25 mouse cellular contexts compared by ENCODE assay signal in genomic region chr9:61489147-61489546, GRCm38 (mm10).
DNase-seq lines count a peak whose midpoint lies in the region; ATAC-seq and TF ChIP-seq lines count a peak whose summit lies in the region.
"Had no signal": no experiment of that assay in that cellular context is flagged by ENCODE, and none has a peak within 500 bp of the region (broad histone marks: within the 10 kb centered on the region; RNA-seq: fewer than 3 reads in every experiment).

No protein-coding gene starts in this region.

- no peak overlapping the region for H3K27ac ChIP-seq in midbrain, embryonic 11.5 days (ENCODE audit: low read depth, low read length)
- no peak overlapping the region; the same call in 1 of the 2 replicates for H3K27ac ChIP-seq in midbrain, embryonic 16.5 days (ENCODE audit: low read length)
- H3K27ac ChIP-seq: embryonic facial prominence, embryonic 10.5 days; embryonic facial prominence, embryonic 13.5 days; forebrain, embryonic 13.5 days; gastrocnemius, adult 2 months; hindbrain, embryonic 10.5 days; hindbrain, embryonic 14.5 days; hindbrain, postnatal 0 days had no signal

- ATAC-seq in midbrain, embryonic 11.5 days (ENCODE audit: low FRiP score), result no peak
- peak; percentile 58; the same call in 1 of the 2 replicates for ATAC-seq in midbrain, embryonic 16.5 days
- ATAC-seq: CD4-positive, CD25-positive, alpha-beta regulatory T cell, adult 4 months; forebrain, embryonic 13.5 days; forebrain, postnatal 0 days; hindbrain, postnatal 0 days had no signal

- no peaks in the 10 kb centered on the region; the same call in 1 of the 2 replicates for H3K27me3 ChIP-seq in midbrain, embryonic 11.5 days (ENCODE audit: control insufficient read depth, insufficient read depth, low read length)
- H3K27me3 ChIP-seq in midbrain, embryonic 16.5 days (ENCODE audit: control insufficient read depth, insufficient read depth, low read depth, low read length), result peaks cover 3% of the 10 kb centered on the region; the same call in 1 of the 2 replicates

- H3K4me2 ChIP-seq in midbrain, embryonic 11.5 days, result no peak overlapping the region
- H3K4me2 ChIP-seq in midbrain, embryonic 16.5 days (ENCODE audit: low read length), result no peak overlapping the region
- H3K4me2 ChIP-seq: embryonic facial prominence, embryonic 13.5 days; forebrain, embryonic 13.5 days; heart, embryonic 11.5 days; hindbrain, embryonic 14.5 days had no signal

- H3K36me3 ChIP-seq in midbrain, embryonic 11.5 days (ENCODE audit: control insufficient read depth, insufficient read depth, low read length), result no peaks in the 10 kb centered on the region
- H3K36me3 ChIP-seq in midbrain, embryonic 16.5 days (ENCODE audit: control insufficient read depth, insufficient read depth, low read length), result no peaks in the 10 kb centered on the region
- H3K36me3 ChIP-seq: embryonic facial prominence, embryonic 10.5 days; embryonic facial prominence, embryonic 13.5 days; hindbrain, embryonic 10.5 days had no signal

- TF ChIP-seq POLR2A in brain, embryonic 14.5 days (IDR thresholded peaks at IDR 0.05; ENCODE audit: borderline replicate concordance, extremely low read depth, insufficient read depth, insufficient read length, poor library complexity, severe bottlenecking), result no peak

- no peak overlapping the region for H3K9ac ChIP-seq in midbrain, embryonic 11.5 days (ENCODE audit: low read length)
- no peak overlapping the region for H3K9ac ChIP-seq in midbrain, embryonic 16.5 days (ENCODE audit: low read depth, low read length)
- H3K9ac ChIP-seq: embryonic facial prominence, embryonic 13.5 days; forebrain, embryonic 13.5 days; forebrain, postnatal 0 days; hindbrain, embryonic 14.5 days had no signal

- 6% methylated on average over 9 of the region's 9 CpGs for WGBS in midbrain, embryonic 11.5 days
- 5% methylated on average over 9 of the region's 9 CpGs for WGBS in midbrain, embryonic 16.5 days

- DNase-seq in brain, embryonic 14.5 days (ENCODE audit: low read depth), result peak; percentile 60
- DNase-seq in midbrain, embryonic 11.5 days (ENCODE audit: low spot score, missing footprints), result peak; percentile 90
- peak; percentile 84 for DNase-seq in retina, postnatal 1 day
- DNase-seq in lung, postnatal 25 days (ENCODE audit: low spot score), result no peak
- DNase-seq in yolk sac, embryonic 10.5 days (ENCODE audit: low spot score), result no peak
- DNase-seq: adrenal gland, postnatal 14 days; cerebellum, adult 11-12 months; cerebellum, adult 8-10 months; cerebellum, postnatal 10 days; cerebellum, postnatal 36 days; embryo, embryonic 11 days; forebrain, postnatal 0 days; gastrocnemius, adult 2 months; gastrocnemius, postnatal 14 days; heart, adult 11 months had no signal

- peaks cover 14% of the 10 kb centered on the region for H3K4me1 ChIP-seq in midbrain, embryonic 11.5 days (ENCODE audit: control insufficient read depth, insufficient read depth, low read length)
- H3K4me1 ChIP-seq in midbrain, embryonic 16.5 days (ENCODE audit: control insufficient read depth, insufficient read depth, low read length), result peaks cover 10% of the 10 kb centered on the region

- TF ChIP-seq CTCF in brain, embryonic 14.5 days (IDR thresholded peaks at IDR 0.05; ENCODE audit: borderline replicate concordance, extremely low read depth, insufficient read depth, insufficient read length), result no peak

- H3K9me3 ChIP-seq in midbrain, embryonic 11.5 days (ENCODE audit: control insufficient read depth, low read length), result no peaks in the 10 kb centered on the region
- H3K9me3 ChIP-seq in midbrain, embryonic 16.5 days (replicated peaks; ENCODE audit: control insufficient read depth, low read length, poor library complexity, severe bottlenecking), result no peaks in the 10 kb centered on the region
- H3K9me3 ChIP-seq: embryonic facial prominence, embryonic 10.5 days; embryonic facial prominence, embryonic 13.5 days; forebrain, embryonic 13.5 days; hindbrain, embryonic 10.5 days had no signal

- no peak overlapping the region for H3K4me3 ChIP-seq in midbrain, embryonic 11.5 days (ENCODE audit: low read depth, low read length)
- no peak overlapping the region for H3K4me3 ChIP-seq in midbrain, embryonic 16.5 days (ENCODE audit: low read depth, low read length)
- H3K4me3 ChIP-seq: embryonic facial prominence, embryonic 10.5 days; embryonic facial prominence, embryonic 13.5 days; erythroblast, embryonic 14.5 days; forebrain, embryonic 13.5 days; gastrocnemius, adult 2 months; hindbrain, embryonic 10.5 days had no signal

Comparison
In these comparisons a context has a peak if more than half of its experiments do, and no peak if none do; other contexts are left out.
1. DNase-seq: peak in brain, embryonic 14.5 days (single experiment), midbrain, embryonic 11.5 days (single experiment) and retina, postnatal 1 day (single experiment); none in lung, postnatal 25 days (single experiment) and yolk sac, embryonic 10.5 days (single experiment).